Mouse (Mus musculus): Measurements from ENCODE around the gene Ano6. TPM values are rescaled to one million over a fixed set of nuclear protein-coding genes. Genes with fewer than 3 reads are reported as not detected.

The Ano6 gene
- polyA plus RNA-seq, 1 experiment, result 22.8 TPM

GRCm38 (mm10) chr15:95977939-95978252, 187.3 kb downstream of the Ano6 start:
- no peak for DNase-seq (ENCODE audit: low read depth in 1 of 2, low spot score in 2 of 2)
- peaks cover 7% of the 10 kb centered on the region for H3K36me3 ChIP-seq (ENCODE audit: control insufficient read depth, insufficient read depth, low read length)
- no peaks in the 10 kb centered on the region; the same call in 1 of the 2 replicates for H3K27me3 ChIP-seq (ENCODE audit: control insufficient read depth, insufficient read depth, low read length)
- no peak overlapping the region for H3K4me3 ChIP-seq (ENCODE audit: extremely low read depth, insufficient read depth, insufficient read length)
- TF ChIP-seq CTCF (IDR thresholded peaks at IDR 0.05; ENCODE audit: extremely low read depth, insufficient read depth, insufficient read length, insufficient replicate concordance) (no peak), POLR2A (IDR thresholded peaks at IDR 0.05; ENCODE audit: low read depth, low read length) (no peak)
- peaks cover 8% of the 10 kb centered on the region; the same call in 1 of the 2 replicates for H3K4me1 ChIP-seq (ENCODE audit: control insufficient read depth, insufficient read depth, insufficient read length)
- no peak overlapping the region for H3K27ac ChIP-seq (ENCODE audit: insufficient read depth, low read length)
- WGBS, result 66% methylated on average over 3 of the region's 3 CpGs

- 63% methylated on average over 5 of the region's 5 CpGs for WGBS
- TF ChIP-seq CTCF (IDR thresholded peaks at IDR 0.05; ENCODE audit: extremely low read depth, insufficient read depth, insufficient read length, insufficient replicate concordance) (no peak), POLR2A (IDR thresholded peaks at IDR 0.05; ENCODE audit: low read depth, low read length) (no peak)
- H3K27ac ChIP-seq (ENCODE audit: insufficient read depth, low read length), result no peak overlapping the region
- peaks cover 8% of the 10 kb centered on the region; the same call in 1 of the 2 replicates for H3K4me1 ChIP-seq (ENCODE audit: control insufficient read depth, insufficient read depth, insufficient read length)
- H3K27me3 ChIP-seq (ENCODE audit: control insufficient read depth, insufficient read depth, low read length), result no peaks in the 10 kb centered on the region; the same call in 1 of the 2 replicates
- no peak for DNase-seq (ENCODE audit: low read depth in 1 of 2, low spot score in 2 of 2)
- no peaks in the 10 kb centered on the region for H3K36me3 ChIP-seq (ENCODE audit: control insufficient read depth, insufficient read depth, low read length)
- no peak overlapping the region for H3K4me3 ChIP-seq (ENCODE audit: extremely low read depth, insufficient read depth, insufficient read length)
Observed at GRCm38 (mm10) chr15:95980641-95981040, 190.0 kb downstream of the Ano6 start.

- H3K4me1 ChIP-seq (ENCODE audit: control insufficient read depth, insufficient read depth, insufficient read length), result no peaks in the 10 kb centered on the region
Observed at GRCm38 (mm10) chr15:95987916-95988315, 197.3 kb downstream of the Ano6 start.

DNA sequence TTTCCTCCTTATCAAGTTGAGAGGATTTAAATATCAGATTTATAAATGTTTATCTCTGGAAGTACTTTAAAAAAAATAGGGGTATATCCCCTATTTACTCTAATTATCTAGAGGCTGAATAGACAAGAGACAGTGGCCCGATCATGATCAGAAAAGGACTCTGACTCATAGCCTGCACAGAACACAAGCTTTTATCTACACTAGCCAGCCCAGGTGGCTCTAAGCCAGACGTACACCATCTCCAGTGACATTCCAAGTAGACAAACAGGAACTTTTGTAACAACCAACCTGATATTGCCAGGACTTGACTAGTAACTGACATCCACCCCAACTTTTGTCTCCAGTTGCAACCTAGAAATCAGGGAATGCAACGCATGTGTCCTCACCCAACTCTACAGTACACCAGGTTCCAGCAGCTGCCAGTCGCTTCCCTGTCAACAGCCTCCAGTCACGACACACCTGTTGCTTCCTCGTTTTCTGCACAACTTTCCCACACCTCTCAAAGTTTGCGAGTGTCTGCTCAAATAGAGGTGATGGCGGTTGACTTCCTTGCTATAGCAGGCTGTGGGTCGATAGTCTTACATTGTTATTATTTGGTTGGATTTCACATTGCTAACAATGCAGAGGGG, 199.0 kb downstream of the Ano6 start:
- TF ChIP-seq CTCF (IDR thresholded peaks at IDR 0.05; ENCODE audit: extremely low read depth, insufficient read depth, insufficient read length, insufficient replicate concordance), result no peak
- TF ChIP-seq POLR2A (IDR thresholded peaks at IDR 0.05; ENCODE audit: low read depth, low read length), result no peak
- DNase-seq (ENCODE audit: low read depth in 1 of 2, low spot score in 2 of 2), result no peak
- Histone ChIP-seq H3K36me3 (ENCODE audit: control insufficient read depth, insufficient read depth, low read length) (no peaks in the 10 kb centered on the region), H3K4me3 (ENCODE audit: extremely low read depth, insufficient read depth, insufficient read length) (no peak overlapping the region), H3K27ac (ENCODE audit: insufficient read depth, low read length) (no peak overlapping the region), H3K4me1 (ENCODE audit: control insufficient read depth, insufficient read depth, insufficient read length) (no peaks in the 10 kb centered on the region), H3K27me3 (ENCODE audit: control insufficient read depth, insufficient read depth, low read length) (no peaks in the 10 kb centered on the region)
- 86% methylated on average over 9 of the region's 9 CpGs for WGBS

More at GRCm38 (mm10) chr15:95987916-95988315, 197.3 kb downstream of the Ano6 start:
- WGBS, result 97% methylated on average over 3 of the region's 3 CpGs
- H3K27me3 ChIP-seq (ENCODE audit: control insufficient read depth, insufficient read depth, low read length), result no peaks in the 10 kb centered on the region
- TF ChIP-seq CTCF (IDR thresholded peaks at IDR 0.05; ENCODE audit: extremely low read depth, insufficient read depth, insufficient read length, insufficient replicate concordance) (no peak), POLR2A (IDR thresholded peaks at IDR 0.05; ENCODE audit: low read depth, low read length) (no peak)
- no peak overlapping the region for H3K4me3 ChIP-seq (ENCODE audit: extremely low read depth, insufficient read depth, insufficient read length)
- no peak overlapping the region for H3K27ac ChIP-seq (ENCODE audit: insufficient read depth, low read length)
- no peak for DNase-seq (ENCODE audit: low read depth in 1 of 2, low spot score in 2 of 2)
- no peaks in the 10 kb centered on the region for H3K36me3 ChIP-seq (ENCODE audit: control insufficient read depth, insufficient read depth, low read length)

- no peak overlapping the region for H3K27ac ChIP-seq (ENCODE audit: insufficient read depth, low read length)
- no peak for TF ChIP-seq CTCF (IDR thresholded peaks at IDR 0.05; ENCODE audit: extremely low read depth, insufficient read depth, insufficient read length, insufficient replicate concordance)
- TF ChIP-seq POLR2A (IDR thresholded peaks at IDR 0.05; ENCODE audit: low read depth, low read length), result no peak
- no peak for DNase-seq (ENCODE audit: low read depth in 1 of 2, low spot score in 2 of 2)
- WGBS, result 66% methylated on average over 6 of the region's 6 CpGs
- H3K27me3 ChIP-seq (ENCODE audit: control insufficient read depth, insufficient read depth, low read length), result no peaks in the 10 kb centered on the region
- no peaks in the 10 kb centered on the region for H3K36me3 ChIP-seq (ENCODE audit: control insufficient read depth, insufficient read depth, low read length)
- H3K4me3 ChIP-seq (ENCODE audit: extremely low read depth, insufficient read depth, insufficient read length), result no peak overlapping the region
- no peaks in the 10 kb centered on the region for H3K4me1 ChIP-seq (ENCODE audit: control insufficient read depth, insufficient read depth, insufficient read length)
Observed at GRCm38 (mm10) chr15:96002958-96003601, 212.4 kb downstream of the Ano6 start.

DNA sequence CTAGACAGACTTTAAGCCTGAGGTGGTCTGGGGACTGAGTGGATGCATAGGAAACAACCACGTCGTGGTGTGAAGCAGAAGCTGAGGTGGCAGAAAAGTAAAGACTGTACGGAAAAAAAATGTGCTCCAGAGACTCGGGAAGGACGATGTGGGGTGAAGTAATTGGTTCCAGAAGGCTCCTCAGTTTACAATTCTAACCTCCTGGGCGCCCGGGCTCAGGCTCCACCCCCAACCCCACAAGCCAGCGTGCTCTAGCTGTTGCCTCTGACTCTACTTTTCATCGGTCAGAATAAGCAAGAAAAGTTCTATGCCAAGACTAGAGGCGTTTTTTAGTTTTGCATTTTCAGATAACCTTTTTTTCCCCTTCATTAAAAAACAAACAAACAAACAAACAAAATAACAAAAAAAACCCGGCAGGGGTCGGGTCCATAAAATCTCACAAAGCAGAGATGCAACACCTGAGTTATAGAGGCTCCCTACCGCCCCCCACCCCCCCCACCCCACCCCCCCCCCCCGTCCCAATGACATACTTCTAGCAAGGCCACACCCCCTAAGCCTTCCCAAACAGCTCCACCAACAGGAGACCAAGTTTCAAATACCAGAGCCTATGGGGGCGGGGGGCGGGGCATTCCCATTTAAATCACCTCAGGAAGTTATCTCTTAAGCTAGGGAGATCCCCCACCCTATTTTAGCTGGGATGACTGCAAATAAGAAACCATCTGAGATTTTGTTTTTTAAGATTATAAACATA, 221.2 kb downstream of the Ano6 start:
- DNase-seq (ENCODE audit: low read depth in 1 of 2, low spot score in 2 of 2), result no peak
- TF ChIP-seq CTCF (IDR thresholded peaks at IDR 0.05; ENCODE audit: extremely low read depth, insufficient read depth, insufficient read length, insufficient replicate concordance) (no peak), POLR2A (IDR thresholded peaks at IDR 0.05; ENCODE audit: low read depth, low read length) (no peak)
- Histone ChIP-seq H3K4me1 (ENCODE audit: control insufficient read depth, insufficient read depth, insufficient read length) (no peaks in the 10 kb centered on the region), H3K36me3 (ENCODE audit: control insufficient read depth, insufficient read depth, low read length) (no peaks in the 10 kb centered on the region), H3K27ac (ENCODE audit: insufficient read depth, low read length) (no peak overlapping the region), H3K27me3 (ENCODE audit: control insufficient read depth, insufficient read depth, low read length) (no peaks in the 10 kb centered on the region), H3K4me3 (ENCODE audit: extremely low read depth, insufficient read depth, insufficient read length) (no peak overlapping the region)
- 89% methylated on average over 16 of the region's 16 CpGs for WGBS

All from spleen, adult 2 months (tissue).